Mouse (Mus musculus) CH12.LX (cell line): ENCODE data around the gene Otud5. TPM values are rescaled to one million over a fixed set of nuclear protein-coding genes. Genes with fewer than 3 reads are reported as not detected.

Experiments
- DNase-seq: peaks from one replicate; pipeline ENCODE4 v3.0.0-alpha.2; 2013; ENCODE audit errors: extremely low read depth
- H3K27ac ChIP-seq: 2 replicates; pipeline ENCODE4 v1.5.1; 2012; ENCODE audit warnings: low read depth, mild to moderate bottlenecking, control low read depth, moderate library complexity; ENCODE audit not compliant: insufficient read depth
- H3K27me3 ChIP-seq: replicated peaks from 2 replicates; pipeline ENCODE3; 2012; ENCODE audit warnings: inconsistent platforms
- H3K36me3 ChIP-seq, 2 experiments: replicated peaks in 1 of 2; 2 replicates each; pipeline versions ENCODE3 to v1.6.1; 2012; ENCODE audit warnings: inconsistent platforms in 1 of 2, low read length in 1 of 2, mild to moderate bottlenecking in 1 of 2, mixed read lengths in 1 of 2, moderate library complexity in 1 of 2; ENCODE audit not compliant: control insufficient read depth in 1 of 2, insufficient read depth in 1 of 2
- H3K4me1 ChIP-seq, 2 experiments: 2 replicates each; pipeline ENCODE4 v1.6.1; 2012; ENCODE audit warnings: inconsistent platforms in 1 of 2, moderate library complexity in 1 of 2; ENCODE audit not compliant: insufficient read depth in 2 of 2, control insufficient read depth in 1 of 2
- H3K4me2 ChIP-seq: 2 replicates; pipeline ENCODE4 v1.6.1; 2012; ENCODE audit warnings: low read depth, mild to moderate bottlenecking, control low read depth; ENCODE audit not compliant: poor library complexity, insufficient read depth, severe bottlenecking
- H3K4me3 ChIP-seq, 3 experiments: fragments of 150-350 bp in 1 of 3; sonication (generic) in 1 of 3; replicated peaks in 1 of 3; 2 replicates each; pipeline versions ENCODE3 to v1.5.1; 2011 to 2012; ENCODE audit warnings: low read depth in 2 of 3, low read length in 2 of 3, mild to moderate bottlenecking in 2 of 3, moderate library complexity in 2 of 3, control low read depth in 1 of 3, improper control_type of control experiment in 1 of 3, inconsistent platforms in 1 of 3, mixed read lengths in 1 of 3; ENCODE audit not compliant: poor library complexity in 1 of 3
- H3K79me2 ChIP-seq: replicated peaks from 2 replicates; pipeline ENCODE4 v1.6.1; 2012; ENCODE audit warnings: mild to moderate bottlenecking, moderate library complexity; ENCODE audit not compliant: control insufficient read depth, poor library complexity, insufficient read depth, severe bottlenecking; ENCODE audit errors: extremely low read depth
- H3K9ac ChIP-seq: 2 replicates; pipeline ENCODE4 v1.6.1; 2012; ENCODE audit warnings: low read depth, mild to moderate bottlenecking, control low read depth, moderate library complexity; ENCODE audit not compliant: insufficient read depth
- H3K9me3 ChIP-seq: replicated peaks from 2 replicates; pipeline ENCODE3; 2012; ENCODE audit warnings: low read length, inconsistent platforms, mixed read lengths
- CHD2 ChIP-seq: IDR thresholded peaks from 2 replicates; pipeline ENCODE4 v1.6.1; 2011; ENCODE audit warnings: low read length, improper control_type of control experiment
- E2F4 ChIP-seq: IDR thresholded peaks from 2 replicates; pipeline ENCODE4 v1.6.1; 2011; ENCODE audit warnings: low read depth, low read length, improper control_type of control experiment; ENCODE audit not compliant: insufficient replicate concordance
- EP300 ChIP-seq: IDR thresholded peaks from 2 replicates; pipeline ENCODE4 v1.6.1; 2011; ENCODE audit warnings: low read length, improper control_type of control experiment
- GABPA ChIP-seq: IDR thresholded peaks from 2 replicates; pipeline ENCODE4 v1.6.1; 2012; ENCODE audit warnings: low read depth, low read length, improper control_type of control experiment, inconsistent platforms; ENCODE audit not compliant: insufficient replicate concordance
- JUN ChIP-seq: IDR thresholded peaks from 2 replicates; pipeline ENCODE4 v1.6.1; 2011; ENCODE audit warnings: low read depth, mild to moderate bottlenecking, low read length, improper control_type of control experiment, moderate library complexity; ENCODE audit not compliant: insufficient read depth
- JUND ChIP-seq: conservative IDR thresholded peaks from 2 replicates; pipeline ENCODE4 v1.6.1; 2011; ENCODE audit warnings: low read depth, low read length, improper control_type of control experiment
- MAFK ChIP-seq: IDR thresholded peaks from 2 replicates; pipeline ENCODE4 v1.6.1; 2011; ENCODE audit warnings: low read length, improper control_type of control experiment; ENCODE audit not compliant: insufficient replicate concordance
- MAX ChIP-seq: IDR thresholded peaks from 2 replicates; pipeline ENCODE4 v1.6.1; 2011; ENCODE audit warnings: low read length, improper control_type of control experiment
- MAZ ChIP-seq: IDR thresholded peaks from 2 replicates; pipeline ENCODE4 v1.6.1; 2012; ENCODE audit warnings: low read depth, mild to moderate bottlenecking, inconsistent platforms, low read length, improper control_type of control experiment, moderate library complexity
- MYC ChIP-seq: IDR thresholded peaks from 2 replicates; pipeline ENCODE4 v1.6.1; 2011; ENCODE audit warnings: low read depth, mild to moderate bottlenecking, improper control_type of control experiment, low read length
- NELFE ChIP-seq: IDR thresholded peaks from 2 replicates; pipeline ENCODE4 v1.6.1; 2011; ENCODE audit warnings: low read depth, low read length, improper control_type of control experiment
- POLR2AphosphoS2 ChIP-seq: IDR thresholded peaks from 2 replicates; pipeline ENCODE4 v1.6.1; 2011; ENCODE audit warnings: low read depth, low read length, improper control_type of control experiment
- RAD21 ChIP-seq: IDR thresholded peaks from 2 replicates; pipeline ENCODE4 v1.6.1; 2011; ENCODE audit warnings: low read depth, mild to moderate bottlenecking, low read length, improper control_type of control experiment, moderate library complexity
- RCOR1 ChIP-seq: conservative IDR thresholded peaks from 2 replicates; pipeline ENCODE4 v1.6.1; 2012; ENCODE audit warnings: low read depth, mild to moderate bottlenecking, inconsistent platforms, low read length, improper control_type of control experiment
- TCF12 ChIP-seq: IDR thresholded peaks from 2 replicates; pipeline ENCODE4 v1.6.1; 2014; ENCODE audit warnings: low read depth, mild to moderate bottlenecking, inconsistent platforms, low read length, improper control_type of control experiment
- ZC3H11A ChIP-seq: IDR thresholded peaks from 2 replicates; pipeline ENCODE4 v1.6.1; 2012; ENCODE audit warnings: low read depth, mild to moderate bottlenecking, inconsistent platforms, low read length, improper control_type of control experiment
- ZKSCAN1 ChIP-seq: IDR thresholded peaks from 2 replicates; pipeline ENCODE4 v1.6.1; 2012; ENCODE audit warnings: low read depth, inconsistent platforms, low read length, improper control_type of control experiment, borderline replicate concordance
- ZMIZ1 ChIP-seq: IDR thresholded peaks from 2 replicates; pipeline ENCODE4 v1.6.1; 2012; ENCODE audit warnings: low read depth, mild to moderate bottlenecking, inconsistent platforms, low read length, improper control_type of control experiment
- dilution Hi-C: fragments of 300-500 bp; cut with MboI; formaldehyde crosslinking; loops from 2 replicates; pipeline ENCODE4 v1.14.3; 2020; ENCODE audit warnings: low sequenced_read_pairs; ENCODE audit not compliant: extremely low pct_unique_long_range_greater_than_20kb, extremely low pct_ligation_motif_present
- in situ Hi-C: fragments of 300-500 bp; cut with MboI; formaldehyde crosslinking; loops from 3 replicates; pipeline ENCODE4 v1.14.3; 2019; ENCODE audit warnings: low sequenced_read_pairs, low pct_ligation_motif_present, low pct_unique_long_range_greater_than_20kb, mixed read lengths
- polyA plus RNA-seq: library from polyadenylated mRNA; unstranded; fragments of >175 nt; gene quantifications from 2 replicates; pipeline ENCODE4 v1.2.1, GENCODE M21; 2012; ENCODE audit warnings: low read depth; ENCODE audit not compliant: insufficient read length
- total RNA-seq, 2 experiments: library from RNA; depleted of rRNA; stranded (reverse); fragments of 300-350 nt in 1 of 2; fragments of >200 nt in 1 of 2; gene quantifications; 2 replicates each; pipeline ENCODE4 v1.2.3; 2012 to 2014

The Otud5 gene
- total and polyA plus RNA-seq, 3 experiments, result 58.0 to 92.7 (median 67.8) TPM

DNA sequence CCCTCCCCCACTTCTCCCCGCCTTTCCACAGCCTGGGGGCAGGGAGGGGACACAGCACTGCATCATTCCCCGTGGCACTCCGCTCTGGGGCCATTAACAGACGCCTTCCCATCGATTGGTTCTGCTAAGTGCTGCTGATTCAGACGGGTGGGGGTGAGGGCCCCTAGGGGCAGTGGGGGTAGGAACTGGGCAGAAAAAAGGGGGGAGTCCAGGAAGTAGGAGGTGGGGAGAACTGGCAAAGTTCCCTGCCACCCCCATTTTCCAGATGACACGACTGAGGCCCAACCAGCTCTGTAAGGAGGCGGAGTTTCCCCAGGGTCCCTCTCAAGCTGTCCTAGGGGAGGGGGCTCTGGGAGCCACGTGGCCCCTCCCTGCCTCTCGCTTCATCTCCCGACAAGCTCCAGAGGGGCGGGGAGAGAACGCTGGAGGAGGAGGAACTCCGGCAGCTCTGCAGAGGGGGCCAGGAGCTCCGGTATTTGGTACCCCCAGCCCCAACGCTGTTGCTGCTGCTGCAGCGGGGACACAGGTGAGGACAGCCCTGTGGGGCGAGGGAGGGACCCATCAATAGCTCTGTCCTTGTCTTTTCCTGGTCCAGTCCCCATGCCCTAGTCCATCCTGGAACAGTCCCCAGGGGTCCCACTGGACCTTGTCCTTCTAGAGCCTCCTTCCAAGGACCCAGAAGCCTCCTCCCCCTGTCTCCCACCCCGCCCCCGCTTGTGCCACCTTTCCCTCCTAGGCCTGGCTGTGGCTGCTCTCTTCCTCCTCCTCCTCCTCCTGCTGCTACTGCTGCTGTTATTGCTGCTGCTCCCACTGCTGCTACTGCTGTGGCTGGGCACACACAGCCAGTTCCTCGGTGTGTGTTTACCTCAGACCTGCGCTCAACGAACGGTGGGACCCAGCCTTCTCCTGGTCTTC, 19.0 kb upstream of the Otud5 start, which contains the start of gene Kcnd1:
Gene Kcnd1 (plus strand): TSS at position 425 of the 915 bp plus-strand sequence.
- H3K27ac ChIP-seq, result no peak within 1 kb of the TSS
- H3K79me2 ChIP-seq, result no peaks in the 10 kb centered on the region
- dilution Hi-C loops (no loop called here), in situ Hi-C loops (no loop called here)
- H3K4me1 ChIP-seq, result peaks cover 0 to 31% of the 10 kb centered on the region in 2 experiments; a peak in 2 of 4 replicates
- H3K4me2 ChIP-seq, result no peak within 1 kb of the TSS
- H3K9ac ChIP-seq, result no peak within 1 kb of the TSS
- TF ChIP-seq RAD21, result no peak
- TF ChIP-seq NELFE, result no peak
- no peak for TF ChIP-seq MAX
- no peak for TF ChIP-seq E2F4
- no peak for TF ChIP-seq POLR2AphosphoS2
- TF ChIP-seq GABPA, result no peak
- peak; percentile 32; the same call in 1 of the 2 replicates for TF ChIP-seq CHD2
- no peak for TF ChIP-seq ZC3H11A
- TF ChIP-seq ZMIZ1, result no peak
- no peak for TF ChIP-seq MAFK
- 0 out of 2 replicates have a peak, but pooled peaks have one; percentile 9 for TF ChIP-seq MAZ
- TF ChIP-seq EP300, result no peak
- TF ChIP-seq TCF12, result no peak
- no peak for TF ChIP-seq JUN
- TF ChIP-seq ZKSCAN1, result no peak
- no peak for TF ChIP-seq JUND
- TF ChIP-seq, all 38 proteins: peak for 2
- peaks cover 24 to 45% of the 10 kb centered on the region in 2 experiments for H3K36me3 ChIP-seq
- H3K9me3 ChIP-seq, result no peaks in the 10 kb centered on the region
- DNase-seq, result peak; percentile 50
- H3K4me3 ChIP-seq, result peak within 1 kb of the TSS; percentile 11 to 57 (median 23)
- no peaks in the 10 kb centered on the region for H3K27me3 ChIP-seq

GRCm38 (mm10) chrX:7837146-7837545, 4.0 kb upstream of the Otud5 start:
- H3K9ac ChIP-seq, result no peak overlapping the region

More at GRCm38 (mm10) chrX:7837146-7837545, 4.0 kb upstream of the Otud5 start:
- TF ChIP-seq MYC, result no peak
- TF ChIP-seq RCOR1, result no peak
- dilution Hi-C loops (no loop called here), in situ Hi-C loops (no loop called here)
- Histone ChIP-seq H3K9me3 (no peaks in the 10 kb centered on the region), H3K27me3 (no peaks in the 10 kb centered on the region), H3K27ac (no peak overlapping the region), H3K36me3 (peaks cover 0 to 31% of the 10 kb centered on the region in 2 experiments), H3K4me3 (no peak overlapping the region), H3K4me1 (no peaks in the 10 kb centered on the region), H3K79me2 (peaks cover 4% of the 10 kb centered on the region; the same call in 1 of the 2 replicates), H3K4me2 (no peak overlapping the region)
- no peak for DNase-seq
